Mouse (Mus musculus): ENCODE data around the gene Tst. TPM values are rescaled to one million over a fixed set of nuclear protein-coding genes. Genes with fewer than 3 reads are reported as not detected.

Gene Tst
- polyA plus RNA-seq, 2 experiments = 90.5 to 168 TPM

GRCm38 (mm10) chr15:78422046-78422956 is 16.6 kb upstream of the Tst start:
- Histone ChIP-seq H3K9me3 (ENCODE audit: control insufficient read depth, low read length) (no peaks in the 10 kb centered on the region), H3K9ac (replicated peaks) (0 out of 2 replicates have a peak overlapping the region, but pooled peaks have one; percentile 28), H3K4me2 (ENCODE audit: low read depth) (peak overlapping the region; percentile 38), H3K27me3 (ENCODE audit: control insufficient read depth, insufficient read depth, low read length) (peaks cover 21% of the 10 kb centered on the region), H3K27ac (no peak overlapping the region), H3K4me1 (replicated peaks; ENCODE audit: control insufficient read depth in 2 of 2, insufficient read depth in 2 of 2, low read length in 1 of 2) (peaks cover 3 to 12% of the 10 kb centered on the region in 2 experiments; a peak in 3 of 4 replicates), H3K4me3 (ENCODE audit: insufficient read depth in 1 of 2, low read depth in 2 of 2, low read length in 2 of 2) (no peak overlapping the region), H3K36me3 (replicated peaks; ENCODE audit: control insufficient read depth, insufficient read depth, low read depth) (no peaks in the 10 kb centered on the region)
- peak; percentile 61 to 70 (median 69) for DNase-seq (ENCODE audit: low read depth in 3 of 3, low spot score in 3 of 3)
- 17% methylated on average over 16 of the region's 16 CpGs for WGBS (ENCODE audit: insufficient replicate concordance)
- TF ChIP-seq EP300 (IDR thresholded peaks at IDR 0.05; ENCODE audit: low read depth) (no peak), CTCF (IDR thresholded peaks at IDR 0.05; ENCODE audit: low read depth) (peak; percentile 99)
- ATAC-seq (ENCODE audit: insufficient read depth) = peak; percentile 64

GRCm38 (mm10) chr15:78420395-78420794 is 14.7 kb upstream of the Tst start:
- Histone ChIP-seq H3K27me3 (ENCODE audit: control insufficient read depth, insufficient read depth, low read length) (peaks cover 21% of the 10 kb centered on the region), H3K27ac (no peak overlapping the region), H3K9ac (replicated peaks) (no peak overlapping the region), H3K36me3 (replicated peaks; ENCODE audit: control insufficient read depth, insufficient read depth, low read depth) (no peaks in the 10 kb centered on the region), H3K4me2 (ENCODE audit: low read depth) (no peak overlapping the region), H3K9me3 (ENCODE audit: control insufficient read depth, low read length) (no peaks in the 10 kb centered on the region), H3K4me3 (ENCODE audit: insufficient read depth in 1 of 2, low read depth in 2 of 2, low read length in 2 of 2) (no peak overlapping the region), H3K4me1 (replicated peaks; ENCODE audit: control insufficient read depth in 2 of 2, insufficient read depth in 2 of 2, low read length in 1 of 2) (peaks cover 3 to 17% of the 10 kb centered on the region in 2 experiments; a peak in 3 of 4 replicates)
- DNase-seq (ENCODE audit: low read depth in 3 of 3, low spot score in 3 of 3) (no peak), ATAC-seq (ENCODE audit: insufficient read depth) (no peak)
- 56% methylated on average over 13 of the region's 13 CpGs for WGBS (ENCODE audit: insufficient replicate concordance)
- TF ChIP-seq CTCF (IDR thresholded peaks at IDR 0.05; ENCODE audit: low read depth) (no peak), EP300 (IDR thresholded peaks at IDR 0.05; ENCODE audit: low read depth) (no peak)

DNA sequence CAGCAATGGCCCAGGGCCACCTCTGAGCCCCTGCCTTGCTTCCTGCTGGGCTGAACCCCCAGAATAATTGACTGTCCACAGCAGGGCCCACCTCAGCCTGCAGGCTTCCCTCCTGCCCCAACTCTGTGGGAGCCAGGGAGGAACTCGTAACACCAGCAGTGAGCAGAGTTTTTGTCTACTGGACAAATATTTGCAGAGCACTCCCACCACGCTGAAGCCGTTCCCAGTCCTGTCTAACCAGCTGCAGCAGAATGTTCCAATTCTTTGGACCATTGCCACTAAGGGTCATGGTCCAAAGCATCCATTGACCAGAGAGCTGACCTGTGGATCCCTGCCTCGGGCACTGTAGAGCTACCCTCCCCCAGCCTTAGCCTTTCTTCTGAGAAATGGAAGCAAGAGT is 11.2 kb upstream of the Tst start:
- DNase-seq (ENCODE audit: low read depth in 3 of 3, low spot score in 3 of 3) (no peak), ATAC-seq (ENCODE audit: insufficient read depth) (no peak)
- 61% methylated on average over 4 of the region's 4 CpGs for WGBS (ENCODE audit: insufficient replicate concordance)
- TF ChIP-seq EP300 (IDR thresholded peaks at IDR 0.05; ENCODE audit: low read depth) = no peak
- no peak for TF ChIP-seq CTCF (IDR thresholded peaks at IDR 0.05; ENCODE audit: low read depth)
- Histone ChIP-seq H3K4me1 (replicated peaks; ENCODE audit: control insufficient read depth in 2 of 2, insufficient read depth in 2 of 2, low read length in 1 of 2) (peaks cover 30 to 33% of the 10 kb centered on the region in 2 experiments), H3K27me3 (ENCODE audit: control insufficient read depth, insufficient read depth, low read length) (peaks cover 11% of the 10 kb centered on the region), H3K4me2 (ENCODE audit: low read depth) (peak overlapping the region; percentile 21; the same call in 1 of the 2 replicates), H3K9me3 (ENCODE audit: control insufficient read depth, low read length) (no peaks in the 10 kb centered on the region), H3K9ac (replicated peaks) (peak overlapping the region; percentile 21; the same call in 1 of the 2 replicates), H3K27ac (peak overlapping the region; percentile 36), H3K36me3 (replicated peaks; ENCODE audit: control insufficient read depth, insufficient read depth, low read depth) (peaks cover 10% of the 10 kb centered on the region), H3K4me3 (ENCODE audit: insufficient read depth in 1 of 2, low read depth in 2 of 2, low read length in 2 of 2) (no peak overlapping the region)

DNA sequence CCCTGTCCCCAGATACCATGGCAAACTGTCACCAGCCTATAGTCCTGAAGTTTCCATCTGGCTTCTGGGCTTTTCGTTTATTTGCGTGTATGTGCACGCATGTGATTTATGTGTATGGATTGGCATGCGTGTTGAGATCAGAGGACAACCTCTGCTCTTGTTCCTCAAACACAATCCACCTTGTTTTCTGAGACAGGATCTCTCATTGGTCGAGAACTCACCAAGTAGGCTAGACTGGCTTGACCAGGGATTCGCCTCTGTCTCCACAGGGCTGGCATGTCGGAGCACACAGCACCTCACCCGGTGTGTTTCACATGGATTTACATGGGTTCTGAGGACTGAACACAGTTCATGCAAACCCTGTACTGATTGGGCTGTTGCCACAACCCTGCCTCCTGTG is 8.4 kb upstream of the Tst start:
- H3K4me2 ChIP-seq (ENCODE audit: low read depth) = peak overlapping the region; percentile 69

DNA sequence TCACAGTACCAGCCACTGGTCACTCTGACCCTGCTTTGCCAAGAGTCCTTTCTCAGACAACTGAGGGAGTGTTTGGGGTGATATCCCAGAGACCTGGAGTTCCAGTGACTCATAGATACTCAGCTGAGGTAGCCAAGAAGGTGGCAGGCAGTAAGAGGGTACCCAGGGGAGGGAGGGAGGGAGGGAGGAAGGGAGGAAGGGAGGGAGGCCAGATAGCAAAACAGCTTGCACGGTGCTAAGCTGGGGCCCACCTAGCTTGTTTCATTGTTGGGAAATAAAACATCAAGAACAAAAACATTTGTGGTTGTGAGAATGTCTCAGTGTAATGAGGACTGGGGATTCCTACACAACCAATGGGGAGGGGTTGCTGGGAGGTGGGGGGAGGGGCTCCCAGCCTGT is 8.0 kb upstream of the Tst start:
- Histone ChIP-seq H3K4me2 (ENCODE audit: low read depth) (peak overlapping the region; percentile 69), H3K4me1 (replicated peaks; ENCODE audit: control insufficient read depth in 2 of 2, insufficient read depth in 2 of 2, low read length in 1 of 2) (peaks cover 58 to 63% of the 10 kb centered on the region in 2 experiments), H3K9me3 (ENCODE audit: control insufficient read depth, low read length) (no peaks in the 10 kb centered on the region), H3K27me3 (ENCODE audit: control insufficient read depth, insufficient read depth, low read length) (peaks cover 6% of the 10 kb centered on the region), H3K36me3 (replicated peaks; ENCODE audit: control insufficient read depth, insufficient read depth, low read depth) (peaks cover 15% of the 10 kb centered on the region), H3K27ac (peak overlapping the region; percentile 97), H3K9ac (replicated peaks) (peak overlapping the region; percentile 74), H3K4me3 (ENCODE audit: insufficient read depth in 1 of 2, low read depth in 2 of 2, low read length in 2 of 2) (peak overlapping the region in 1 of 2 experiments; percentile 44; a peak in 2 of 4 replicates)
- peak; percentile 45; the same call in 1 of the 2 replicates for ATAC-seq (ENCODE audit: insufficient read depth)
- TF ChIP-seq EP300 (IDR thresholded peaks at IDR 0.05; ENCODE audit: low read depth) (no peak), CTCF (IDR thresholded peaks at IDR 0.05; ENCODE audit: low read depth) (no peak)
- DNase-seq (ENCODE audit: low read depth in 3 of 3, low spot score in 3 of 3) = no peak
- WGBS (ENCODE audit: insufficient replicate concordance) = 10% methylated on average over 1 of the region's 1 CpGs

More for the DNA sequence above, 8.4 kb upstream of the Tst start:
- peak overlapping the region; percentile 97 for H3K27ac ChIP-seq
- TF ChIP-seq EP300 (IDR thresholded peaks at IDR 0.05; ENCODE audit: low read depth) (no peak), CTCF (IDR thresholded peaks at IDR 0.05; ENCODE audit: low read depth) (no peak)
- no peak for ATAC-seq (ENCODE audit: insufficient read depth)
- no peak overlapping the region for H3K4me3 ChIP-seq (ENCODE audit: insufficient read depth in 1 of 2, low read depth in 2 of 2, low read length in 2 of 2)
- H3K9me3 ChIP-seq (ENCODE audit: control insufficient read depth, low read length) = no peaks in the 10 kb centered on the region
- 84% methylated on average over 8 of the region's 8 CpGs for WGBS (ENCODE audit: insufficient replicate concordance)
- DNase-seq (ENCODE audit: low read depth in 3 of 3, low spot score in 3 of 3) = no peak
- H3K27me3 ChIP-seq (ENCODE audit: control insufficient read depth, insufficient read depth, low read length) = peaks cover 6% of the 10 kb centered on the region
- H3K4me1 ChIP-seq (replicated peaks; ENCODE audit: control insufficient read depth in 2 of 2, insufficient read depth in 2 of 2, low read length in 1 of 2) = peaks cover 54 to 59% of the 10 kb centered on the region in 2 experiments
- peak overlapping the region; percentile 74 for H3K9ac ChIP-seq (replicated peaks)
- peaks cover 15% of the 10 kb centered on the region for H3K36me3 ChIP-seq (replicated peaks; ENCODE audit: control insufficient read depth, insufficient read depth, low read depth)
